16 mouse cellular contexts compared by ENCODE assay signal in the genomic region with DNA sequence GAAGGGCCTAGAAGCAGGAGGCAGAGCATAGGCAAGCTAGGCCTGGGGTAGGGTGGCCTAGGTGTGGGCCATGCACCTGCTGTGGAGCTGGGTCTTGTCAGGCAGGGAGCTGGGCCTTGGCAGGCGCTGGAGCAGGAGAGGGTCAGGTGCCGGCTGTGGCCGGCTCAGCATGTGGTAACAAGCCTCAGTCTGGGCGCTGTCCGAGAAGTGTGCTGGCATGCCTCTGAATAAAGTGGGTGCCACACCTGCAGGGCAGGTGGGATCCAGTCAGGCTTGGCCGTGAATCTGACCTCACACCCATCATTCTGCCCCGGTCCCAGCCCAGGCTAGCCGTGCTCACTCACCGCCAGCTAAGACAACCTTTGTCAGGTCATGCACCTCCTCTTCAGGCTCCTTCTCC.
"Had no signal": no experiment of that assay in that cellular context is flagged by ENCODE, and none has a peak within 500 bp of the region (broad histone marks: within the 10 kb centered on the region; RNA-seq: fewer than 3 reads in every experiment).

No protein-coding gene starts in this region.

- H3K9me3 ChIP-seq: intestine, embryonic 15.5 days; liver, embryonic 13.5 days; midbrain, embryonic 12.5 days; midbrain, embryonic 15.5 days; neural tube, embryonic 12.5 days; neural tube, embryonic 15.5 days had no signal

- H3K9ac ChIP-seq: intestine, embryonic 15.5 days; liver, embryonic 13.5 days; midbrain, embryonic 12.5 days; midbrain, embryonic 15.5 days; neural tube, embryonic 12.5 days; neural tube, embryonic 15.5 days had no signal

- ATAC-seq: hindbrain, embryonic 16.5 days; intestine, embryonic 15.5 days; midbrain, embryonic 15.5 days had no signal

- DNase-seq: kidney, adult 11 months; layer of hippocampus, adult 9-11 months; liver, embryonic 13.5 days; lung, adult 2 months; right cerebral cortex, adult 18-20 months; right cerebral cortex, postnatal 14 days; right cerebral cortex, postnatal 4 days; thymus, postnatal 25 days had no signal

- H3K27me3 ChIP-seq: intestine, embryonic 15.5 days; liver, embryonic 13.5 days; midbrain, embryonic 12.5 days; midbrain, embryonic 15.5 days; neural tube, embryonic 12.5 days; neural tube, embryonic 15.5 days had no signal

- H3K4me3 ChIP-seq: intestine, embryonic 15.5 days; layer of hippocampus, adult 2 months; liver, embryonic 13.5 days; midbrain, embryonic 12.5 days; midbrain, embryonic 15.5 days; neural tube, embryonic 12.5 days; neural tube, embryonic 15.5 days had no signal

- H3K36me3 ChIP-seq: intestine, embryonic 15.5 days; midbrain, embryonic 15.5 days had no signal

- H3K4me1 ChIP-seq: intestine, embryonic 15.5 days; midbrain, embryonic 12.5 days; midbrain, embryonic 15.5 days; neural tube, embryonic 12.5 days; neural tube, embryonic 15.5 days had no signal

- H3K4me2 ChIP-seq: intestine, embryonic 15.5 days; liver, embryonic 13.5 days; midbrain, embryonic 12.5 days; midbrain, embryonic 15.5 days; neural tube, embryonic 12.5 days; neural tube, embryonic 15.5 days had no signal

- H3K27ac ChIP-seq: intestine, embryonic 15.5 days; kidney, postnatal 0 days; layer of hippocampus, adult 2 months; liver, embryonic 13.5 days; midbrain, embryonic 12.5 days; midbrain, embryonic 15.5 days; neural tube, embryonic 12.5 days; neural tube, embryonic 15.5 days had no signal
